Mouse (Mus musculus) T-helper 17 cell (primary cell): Measurements from ENCODE around the gene Pcp2.

Experiments
- in situ Hi-C, 2 experiments: fragments of 300-600 bp; cut with MboI, MseI; formaldehyde crosslinking; loops; 1 replicate in 1 of 2; 2 replicates in 1 of 2; pipeline ENCODE4 v1.15.1; 2025; ENCODE audit warnings: high pct_unique_total_duplicates in 2 of 2

Pcp2 gene

GRCm38 (mm10) chr8:3625445-3625844 lies at the start of gene Pcp2:
TSS of gene Pcp2 (minus strand) at chr8:3625545.
- in situ Hi-C loops, result loop anchor here in 1 of 2 experiments (10.0 kb wide), 1 partner anchor 121 kb away; the partner anchor contains the start of gene Mcoln1

GRCm38 (mm10) chr8:3674671-3675070 lies 49.3 kb upstream of the Pcp2 start:
- in situ Hi-C loops, result loop anchor here (5.0 kb wide), 4 partner anchors 37 to 317 kb away; partner anchors contain the start of genes Pex11g (in 2 of the 2) and Stxbp2 (in 1 of the 2)

- in situ Hi-C loops, result loop anchor here (5.0 kb wide), 3 partner anchors 35 to 205 kb away; partner anchors contain the start of genes Pex11g (in 1 of the 2) and Stxbp2 (in 1 of the 2)
Observed at GRCm38 (mm10) chr8:3671980-3672491, 46.7 kb upstream of the Pcp2 start, which contains the start of gene Fcor. TSS of gene Fcor (minus strand) at chr8:3672362.

GRCm38 (mm10) chr8:3670388-3670787 lies 45.0 kb upstream of the Pcp2 start:
- in situ Hi-C loops, result loop anchor here (5.0 kb wide), 3 partner anchors 33 to 203 kb away; partner anchors contain the start of genes Pex11g (in 1 of the 2) and Stxbp2 (in 1 of the 2)

- in situ Hi-C loops, result no loop called here
Observed at GRCm38 (mm10) chr8:3665507-3665906, 40.2 kb upstream of the Pcp2 start, which contains the start of gene Mcemp1. TSS of gene Mcemp1 (plus strand) at chr8:3665754.

GRCm38 (mm10) chr8:3664405-3664804 lies 39.1 kb upstream of the Pcp2 start:
- in situ Hi-C loops, result loop anchor here in 1 of 2 experiments (5.0 kb wide), 1 partner anchor 392 kb away; no protein-coding TSS in a partner anchor

GRCm38 (mm10) chr8:3660889-3661288 lies 35.5 kb upstream of the Pcp2 start:
- in situ Hi-C loops, result loop anchor here in 1 of 2 experiments (5.0 kb wide), 1 partner anchor 389 kb away; no protein-coding TSS in a partner anchor

GRCm38 (mm10) chr8:3656725-3657381 lies 31.5 kb upstream of the Pcp2 start:
- in situ Hi-C loops, result no loop called here

- in situ Hi-C loops, result no loop called here
Observed at GRCm38 (mm10) chr8:3655526-3655925, 30.2 kb upstream of the Pcp2 start, which contains the start of gene Retn. TSS of gene Retn (plus strand) at chr8:3655770.

- in situ Hi-C loops, result no loop called here
Observed at GRCm38 (mm10) chr8:3654726-3655508, 29.6 kb upstream of the Pcp2 start.

- in situ Hi-C loops, result no loop called here
Observed at GRCm38 (mm10) chr8:3652845-3653244, 27.5 kb upstream of the Pcp2 start.

- in situ Hi-C loops, result no loop called here
Observed at GRCm38 (mm10) chr8:3648990-3649389, 23.6 kb upstream of the Pcp2 start.

GRCm38 (mm10) chr8:3648268-3648667 lies 22.9 kb upstream of the Pcp2 start:
- in situ Hi-C loops, result no loop called here

- in situ Hi-C loops, result no loop called here
Observed at GRCm38 (mm10) chr8:3647561-3647960, 22.2 kb upstream of the Pcp2 start.

- in situ Hi-C loops, result no loop called here
Observed at GRCm38 (mm10) chr8:3646824-3647531, 21.6 kb upstream of the Pcp2 start.

GRCm38 (mm10) chr8:3645804-3646203 lies 20.5 kb upstream of the Pcp2 start:
- in situ Hi-C loops, result no loop called here

- in situ Hi-C loops, result loop anchor here (5.0 to 10.0 kb wide), 4 partner anchors 41 to 1043 kb away; partner anchors contain the start of genes Evi5l (in 1 of the 2), Fcor (in 1 of the 2), Gm49320 (in 1 of the 2) and Map2k7 (in 1 of the 2)
Observed at GRCm38 (mm10) chr8:3631478-3631875, 6.1 kb upstream of the Pcp2 start.

- in situ Hi-C loops, result loop anchor here (5.0 to 10.0 kb wide), 4 partner anchors 41 to 1044 kb away; partner anchors contain the start of genes Evi5l (in 1 of the 2), Fcor (in 1 of the 2), Gm49320 (in 1 of the 2) and Map2k7 (in 1 of the 2)
Observed at GRCm38 (mm10) chr8:3630647-3631477, 5.5 kb upstream of the Pcp2 start, which contains the start of gene Stxbp2. TSS of gene Stxbp2 (plus strand) at chr8:3630955.

- in situ Hi-C loops, result loop anchor here in 1 of 2 experiments (10.0 kb wide), 1 partner anchor 123 kb away; the partner anchor contains the start of gene Mcoln1
Observed at GRCm38 (mm10) chr8:3628014-3628413, 2.7 kb upstream of the Pcp2 start.

- in situ Hi-C loops, result loop anchor here in 1 of 2 experiments (10.0 kb wide), 1 partner anchor 122 kb away; the partner anchor contains the start of gene Mcoln1
Observed at GRCm38 (mm10) chr8:3626971-3627370, 1.6 kb upstream of the Pcp2 start.
